Comparison of ENCODE assay signal across 8 mouse cellular contexts in genomic region chr7:19458072-19458486, GRCm38 (mm10). TPM values are rescaled to one million over a fixed set of nuclear protein-coding genes. Genes with fewer than 3 reads are reported as not detected.
A peak's percentile ranks its signal among the peaks of the same experiment; 100 is the strongest.
DNase-seq lines count a peak whose midpoint lies in the region; ATAC-seq lines count a peak whose summit lies in the region.

No protein-coding gene starts in this region.

- H3K4me3 ChIP-seq in forebrain, embryonic 14.5 days (ENCODE audit: low read depth, low read length) = peak overlapping the region; percentile 93
- H3K4me3 ChIP-seq in hindbrain, embryonic 12.5 days = peak overlapping the region; percentile 95
- peak overlapping the region; percentile 91 for H3K4me3 ChIP-seq in midbrain, embryonic 15.5 days

- H3K9ac ChIP-seq in forebrain, embryonic 14.5 days (ENCODE audit: low read length) = peak overlapping the region; percentile 88
- H3K9ac ChIP-seq in hindbrain, embryonic 12.5 days = peak overlapping the region; percentile 96
- H3K9ac ChIP-seq in midbrain, embryonic 15.5 days = peak overlapping the region; percentile 82

- H3K27ac ChIP-seq in forebrain, embryonic 14.5 days (ENCODE audit: low read depth, low read length) = peak overlapping the region; percentile 63; the same call in 1 of the 2 replicates
- peak overlapping the region; percentile 86 for H3K27ac ChIP-seq in hindbrain, embryonic 12.5 days
- peak overlapping the region; percentile 76 for H3K27ac ChIP-seq in midbrain, embryonic 15.5 days

- WGBS in forebrain, embryonic 14.5 days = under 1% methylated on average over 31 of the region's 31 CpGs
- WGBS in hindbrain, embryonic 12.5 days = under 1% methylated on average over 28 of the region's 31 CpGs
- under 1% methylated on average over 31 of the region's 31 CpGs for WGBS in midbrain, embryonic 15.5 days

- ATAC-seq in forebrain, embryonic 14.5 days = peak; percentile 73
- peak; percentile 75 for ATAC-seq in hindbrain, embryonic 12.5 days (ENCODE audit: low FRiP score)
- peak; percentile 80 for ATAC-seq in midbrain, embryonic 15.5 days (replicated peaks)

- peak overlapping the region; percentile 74 for H3K4me2 ChIP-seq in forebrain, embryonic 14.5 days (ENCODE audit: low read length)
- peak overlapping the region; percentile 99 for H3K4me2 ChIP-seq in hindbrain, embryonic 12.5 days (replicated peaks)
- H3K4me2 ChIP-seq in midbrain, embryonic 15.5 days = peak overlapping the region; percentile 65

- no peaks in the 10 kb centered on the region for H3K9me3 ChIP-seq in forebrain, embryonic 14.5 days (replicated peaks; ENCODE audit: control insufficient read depth, low read length)
- no peaks in the 10 kb centered on the region for H3K9me3 ChIP-seq in hindbrain, embryonic 12.5 days (replicated peaks)
- H3K9me3 ChIP-seq in midbrain, embryonic 15.5 days = no peaks in the 10 kb centered on the region

- peak; percentile 96 for DNase-seq in heart, adult 11 months
- DNase-seq in heart, postnatal 25 days (ENCODE audit: low spot score) = no peak
- peak; percentile 38 for DNase-seq in brain, adult 2 months (ENCODE audit: low read depth, low spot score)
- DNase-seq in forebrain, embryonic 14.5 days (ENCODE audit: low spot score) = peak; percentile 66
- DNase-seq in liver = peak; percentile 63
- DNase-seq in splenic B cell, adult 2 months (ENCODE audit: low read depth, low spot score) = peak; percentile 63

- peaks cover 13% of the 10 kb centered on the region for H3K4me1 ChIP-seq in forebrain, embryonic 14.5 days (ENCODE audit: control insufficient read depth, insufficient read depth, low read length)
- H3K4me1 ChIP-seq in hindbrain, embryonic 12.5 days = peaks cover 25% of the 10 kb centered on the region
- peaks cover 27% of the 10 kb centered on the region for H3K4me1 ChIP-seq in midbrain, embryonic 15.5 days

- intact Hi-C loops in heart, postnatal 25 days (cut with DNase I) = loop anchor here (5.0 kb wide), 1 partner anchor 114 kb away; no protein-coding TSS in a partner anchor

- no peaks in the 10 kb centered on the region for H3K27me3 ChIP-seq in forebrain, embryonic 14.5 days (replicated peaks; ENCODE audit: control insufficient read depth, insufficient read depth, low read length)
- peaks cover 3% of the 10 kb centered on the region; the same call in 1 of the 2 replicates for H3K27me3 ChIP-seq in hindbrain, embryonic 12.5 days
- no peaks in the 10 kb centered on the region for H3K27me3 ChIP-seq in midbrain, embryonic 15.5 days (replicated peaks)
- no peaks in the 10 kb centered on the region for H3K27me3 ChIP-seq in splenic B cell, adult 2 months (ENCODE audit: control insufficient read depth, insufficient read depth, low read length, poor library complexity, severe bottlenecking)

- H3K36me3 ChIP-seq in forebrain, embryonic 14.5 days (ENCODE audit: control insufficient read depth, insufficient read depth, low read length) = peaks cover 12% of the 10 kb centered on the region; the same call in 1 of the 2 replicates
- peaks cover 7% of the 10 kb centered on the region for H3K36me3 ChIP-seq in hindbrain, embryonic 12.5 days
- H3K36me3 ChIP-seq in midbrain, embryonic 15.5 days (replicated peaks) = 0 out of 2 replicates have a peak, but pooled peaks cover 3% of the 10 kb centered on the region
- H3K36me3 ChIP-seq in splenic B cell, adult 2 months (ENCODE audit: control insufficient read depth, insufficient read depth, low read length, poor library complexity, severe bottlenecking) = no peaks in the 10 kb centered on the region

RNA-seq across cellular contexts. Expression of gene Mark4, which starts 0.5 kb away (rescaled TPM):
- total RNA-seq in heart, postnatal 25 days (2021) = 10 to 100 TPM; 22.3 to 24.3 TPM
- polyA plus RNA-seq in forebrain, embryonic 14.5 days (2014; fragmentation: Nextera tagmentation; extraction: Ambion mirVana) = 9.2 and 13.0 TPM in 2 replicates
- polyA plus RNA-seq in hindbrain, embryonic 12.5 days (2016; fragmentation: Nextera tagmentation; extraction: Ambion mirVana) = 20.0 and 21.6 TPM in 2 replicates
- polyA plus RNA-seq in midbrain, embryonic 15.5 days (2015; fragmentation: Nextera tagmentation; extraction: Ambion mirVana) = 20.4 and 20.6 TPM in 2 replicates

RNA-seq across cellular contexts. Expression of gene Exoc3l2, which starts 5.1 kb away (rescaled TPM):
- 1 to 10 TPM; 1.2 to 1.3 TPM for total RNA-seq in heart, postnatal 25 days (2021)
- 0.16 and 0.25 TPM in 2 replicates for polyA plus RNA-seq in forebrain, embryonic 14.5 days (2014; fragmentation: Nextera tagmentation; extraction: Ambion mirVana)
- polyA plus RNA-seq in hindbrain, embryonic 12.5 days (2016; fragmentation: Nextera tagmentation; extraction: Ambion mirVana) = 1.0 and 1.5 TPM in 2 replicates
- 0.17 and 0.57 TPM in 2 replicates for polyA plus RNA-seq in midbrain, embryonic 15.5 days (2015; fragmentation: Nextera tagmentation; extraction: Ambion mirVana)

RNA-seq across cellular contexts. Expression of gene Bloc1s3, which starts 50.1 kb away (rescaled TPM):
- total RNA-seq in heart, postnatal 25 days (2021) = 1 to 10 TPM; 2.3 to 2.4 TPM
- 2.1 and 2.3 TPM in 2 replicates for polyA plus RNA-seq in forebrain, embryonic 14.5 days (2014; fragmentation: Nextera tagmentation; extraction: Ambion mirVana)
- polyA plus RNA-seq in hindbrain, embryonic 12.5 days (2016; fragmentation: Nextera tagmentation; extraction: Ambion mirVana) = 4.6 and 4.8 TPM in 2 replicates
- polyA plus RNA-seq in midbrain, embryonic 15.5 days (2015; fragmentation: Nextera tagmentation; extraction: Ambion mirVana) = 4.8 and 5.0 TPM in 2 replicates

RNA-seq across cellular contexts. Expression of gene Trappc6a, which starts 50.1 kb away (rescaled TPM):
- total RNA-seq in heart, postnatal 25 days (2021) = 10 to 100 TPM; 35.6 to 35.9 TPM
- polyA plus RNA-seq in forebrain, embryonic 14.5 days (2014; fragmentation: Nextera tagmentation; extraction: Ambion mirVana) = 34.2 and 42.5 TPM in 2 replicates
- 41.7 and 48.1 TPM in 2 replicates for polyA plus RNA-seq in hindbrain, embryonic 12.5 days (2016; fragmentation: Nextera tagmentation; extraction: Ambion mirVana)
- 38.3 and 39.1 TPM in 2 replicates for polyA plus RNA-seq in midbrain, embryonic 15.5 days (2015; fragmentation: Nextera tagmentation; extraction: Ambion mirVana)

RNA-seq across cellular contexts. Expression of gene Ckm, which starts 53.5 kb away (rescaled TPM):
- 1,000 to 10,000 TPM; 4,463 to 5,048 TPM for total RNA-seq in heart, postnatal 25 days (2021)
- polyA plus RNA-seq in forebrain, embryonic 14.5 days (2014; fragmentation: Nextera tagmentation; extraction: Ambion mirVana) = not detected in 2 replicates
- polyA plus RNA-seq in hindbrain, embryonic 12.5 days (2016; fragmentation: Nextera tagmentation; extraction: Ambion mirVana) = 0.23 and 0.34 TPM in 2 replicates
- not detected in 2 replicates for polyA plus RNA-seq in midbrain, embryonic 15.5 days (2015; fragmentation: Nextera tagmentation; extraction: Ambion mirVana)
